Mouse (Mus musculus) embryonic facial prominence, embryonic 12.5 days (tissue): Measurements from ENCODE around the gene Cacng7. TPM values are rescaled to one million over a fixed set of nuclear protein-coding genes. Genes with fewer than 3 reads are reported as not detected.

ENCODE experiments used
- ATAC-seq: fragments of 200-750 bp; cut with Nextera tagmentation; 2 replicates; pipeline ENCODE4 v1.8.0; 2017; ENCODE audit not compliant: insufficient number of reproducible peaks, insufficient read depth, low FRiP score, low TSS enrichment
- H3K27ac ChIP-seq: fragments of 300-500 bp; sonication (generic); 2 replicates; pipeline ENCODE4 v1.5.1; 2016; ENCODE audit warnings: mild to moderate bottlenecking
- H3K27me3 ChIP-seq: fragments of 300-500 bp; sonication (generic); 2 replicates; pipeline ENCODE4 v1.6.1; 2016; ENCODE audit warnings: mild to moderate bottlenecking, moderate library complexity
- H3K36me3 ChIP-seq: fragments of 300-500 bp; sonication (generic); 2 replicates; pipeline ENCODE4 v1.6.1; 2016; ENCODE audit warnings: mild to moderate bottlenecking
- H3K4me1 ChIP-seq: fragments of 300-500 bp; sonication (generic); 2 replicates; pipeline ENCODE4 v1.6.1; 2016
- H3K4me2 ChIP-seq: fragments of 300-500 bp; sonication (generic); replicated peaks from 2 replicates; pipeline ENCODE4 v1.6.1; 2016; ENCODE audit warnings: mild to moderate bottlenecking, moderate library complexity
- H3K4me3 ChIP-seq: fragments of 300-500 bp; sonication (generic); 2 replicates; pipeline ENCODE4 v1.5.1; 2016; ENCODE audit warnings: mild to moderate bottlenecking
- H3K9ac ChIP-seq: fragments of 300-500 bp; sonication (generic); 2 replicates; pipeline ENCODE4 v1.6.1; 2016; ENCODE audit warnings: mild to moderate bottlenecking, moderate library complexity
- H3K9me3 ChIP-seq: fragments of 300-500 bp; sonication (generic); 2 replicates; pipeline ENCODE4 v1.6.1; 2016; ENCODE audit warnings: mild to moderate bottlenecking, moderate library complexity
- WGBS: fragments of 180-500 bp; shearing (Covaris S2); methylation state at CpG from one replicate; pipeline ENCODE4 v1.1.7; 2016; 5-methylcytosine and 5-hydroxymethylcytosine counted together
- polyA plus RNA-seq: library from polyadenylated mRNA; unstranded; fragments of >200 nt; fragmentation: Nextera tagmentation; extraction: Ambion mirVana; gene quantifications from 2 replicates; pipeline ENCODE4 v1.2.1, GENCODE M21; 2016

Gene Cacng7
- polyA plus RNA-seq, 1 experiment from 2014 or later = 3.7 TPM

DNA sequence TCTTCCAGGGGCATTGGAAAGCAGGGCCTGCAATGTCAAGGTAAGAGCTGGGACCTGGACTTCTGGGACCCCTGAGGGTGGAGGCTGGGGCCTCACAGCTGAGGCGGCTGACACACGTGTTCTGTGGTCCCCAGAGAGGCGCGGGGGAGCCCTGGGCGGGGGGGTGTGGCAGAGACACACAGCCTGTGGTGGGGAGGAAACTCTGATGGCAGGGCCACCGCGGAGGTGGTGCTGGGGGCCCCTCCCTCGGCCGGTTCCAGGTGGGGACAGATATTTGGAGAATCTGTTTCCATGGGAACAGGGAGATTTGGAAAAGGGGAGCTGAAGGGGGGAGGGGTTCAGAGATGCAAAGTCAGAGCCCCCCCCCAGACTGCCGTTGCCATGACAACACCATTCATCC lies 28.5 kb upstream of the Cacng7 start:
- ATAC-seq = no peak
- H3K36me3 ChIP-seq = no peaks in the 10 kb centered on the region
- H3K9ac ChIP-seq = no peak overlapping the region
- peaks cover 68% of the 10 kb centered on the region for H3K27me3 ChIP-seq
- peaks cover 13% of the 10 kb centered on the region for H3K4me1 ChIP-seq
- no peaks in the 10 kb centered on the region for H3K9me3 ChIP-seq
- H3K4me2 ChIP-seq = peak overlapping the region; percentile 56
- no peak overlapping the region for H3K4me3 ChIP-seq
- H3K27ac ChIP-seq = no peak overlapping the region
- WGBS = 6% methylated on average over 10 of the region's 10 CpGs

DNA sequence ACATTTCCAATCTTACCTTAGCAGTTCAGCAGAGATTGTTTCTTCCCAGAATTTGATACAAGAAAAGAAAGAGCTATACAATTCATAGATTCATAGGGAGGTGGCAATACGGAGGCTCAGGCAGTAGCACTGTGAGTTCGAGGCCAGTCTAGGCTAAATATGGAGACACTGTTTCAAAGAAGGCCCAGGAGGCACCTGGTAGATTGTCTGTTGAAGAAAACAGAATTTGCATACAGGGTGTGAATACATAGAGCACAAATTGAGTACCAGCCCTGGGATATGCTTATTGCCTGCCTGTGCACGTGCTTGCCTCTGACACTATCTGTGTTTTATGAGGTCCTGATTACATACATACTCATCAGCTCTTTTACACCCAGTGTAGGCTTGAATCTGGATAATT lies 26.4 kb upstream of the Cacng7 start:
- H3K4me2 ChIP-seq = no peak overlapping the region
- H3K27me3 ChIP-seq = peaks cover 52% of the 10 kb centered on the region
- H3K4me3 ChIP-seq = no peak overlapping the region
- no peak overlapping the region for H3K9ac ChIP-seq
- peaks cover 13% of the 10 kb centered on the region for H3K4me1 ChIP-seq
- H3K36me3 ChIP-seq = no peaks in the 10 kb centered on the region
- no peaks in the 10 kb centered on the region for H3K9me3 ChIP-seq
- H3K27ac ChIP-seq = no peak overlapping the region
- 72% methylated on average over 3 of the region's 3 CpGs for WGBS
- ATAC-seq = no peak

DNA sequence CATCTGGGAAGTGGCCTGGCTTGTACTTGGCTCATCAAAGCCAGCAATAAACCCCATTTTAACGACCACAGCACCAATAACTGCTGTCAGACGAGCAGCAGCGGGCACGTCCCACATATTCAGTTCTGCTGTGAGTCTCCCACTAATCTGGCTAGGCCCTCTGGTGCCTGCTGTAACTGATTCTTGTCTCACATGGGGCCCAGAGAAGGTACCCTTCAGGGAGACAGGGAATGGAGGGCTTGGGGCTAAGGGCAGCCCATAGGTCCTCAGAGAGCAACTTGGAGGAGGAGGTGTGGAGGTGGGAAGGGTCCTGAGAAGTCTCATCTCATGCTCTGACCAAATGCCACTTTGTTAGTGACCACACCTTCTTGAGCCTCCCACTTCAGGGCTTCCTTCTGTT lies 24.1 kb upstream of the Cacng7 start:
- H3K4me2 ChIP-seq = no peak overlapping the region
- H3K27ac ChIP-seq = no peak overlapping the region
- H3K4me1 ChIP-seq = peaks cover 10% of the 10 kb centered on the region
- no peaks in the 10 kb centered on the region for H3K36me3 ChIP-seq
- peaks cover 29% of the 10 kb centered on the region for H3K27me3 ChIP-seq
- H3K9me3 ChIP-seq = no peaks in the 10 kb centered on the region
- ATAC-seq = no peak
- 72% methylated on average over 4 of the region's 4 CpGs for WGBS
- no peak overlapping the region for H3K9ac ChIP-seq
- H3K4me3 ChIP-seq = no peak overlapping the region

DNA sequence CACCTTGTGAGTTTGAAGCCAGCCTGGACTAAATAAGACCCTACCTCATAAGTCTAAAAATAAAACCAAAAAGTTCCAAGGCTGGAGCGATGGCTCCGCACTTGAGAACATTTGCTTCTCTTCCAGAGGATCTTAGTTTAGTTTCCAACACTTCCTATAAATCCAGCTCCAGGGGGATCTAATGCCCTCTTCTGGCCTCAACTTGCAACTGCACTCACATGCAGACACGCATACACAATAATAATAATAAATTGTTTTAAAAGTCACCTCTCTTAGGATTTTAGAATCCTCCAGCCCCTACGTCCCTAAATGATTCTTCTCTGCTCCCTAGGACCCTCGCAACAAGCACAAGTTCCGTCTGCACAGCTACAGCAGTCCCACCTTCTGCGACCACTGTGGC lies 22.5 kb upstream of the Cacng7 start:
- ATAC-seq = no peak
- H3K9me3 ChIP-seq = no peaks in the 10 kb centered on the region
- no peak overlapping the region for H3K27ac ChIP-seq
- H3K9ac ChIP-seq = no peak overlapping the region
- peaks cover 13% of the 10 kb centered on the region for H3K27me3 ChIP-seq
- H3K4me1 ChIP-seq = no peaks in the 10 kb centered on the region
- no peak overlapping the region for H3K4me3 ChIP-seq
- no peak overlapping the region for H3K4me2 ChIP-seq
- no peaks in the 10 kb centered on the region for H3K36me3 ChIP-seq
- WGBS = 95% methylated on average over 7 of the region's 7 CpGs

DNA sequence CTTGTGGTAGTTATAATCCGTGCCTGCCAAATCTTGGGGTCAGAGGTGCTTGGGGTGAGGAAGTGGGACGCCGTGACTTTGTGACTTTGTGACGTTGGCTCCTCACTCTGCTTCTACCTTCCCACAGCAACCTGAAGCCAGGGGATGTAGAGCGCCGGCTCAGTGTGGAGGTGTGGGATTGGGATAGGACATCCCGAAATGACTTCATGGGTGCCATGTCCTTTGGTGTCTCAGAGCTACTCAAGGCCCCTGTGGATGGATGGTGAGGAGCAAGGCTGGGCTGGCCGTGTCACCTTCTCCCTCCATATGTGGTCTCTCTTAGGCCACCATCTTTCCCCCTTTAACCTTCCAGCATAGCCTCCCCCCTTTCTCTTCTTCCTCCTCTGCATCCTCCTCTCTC lies 19.2 kb upstream of the Cacng7 start:
- Histone ChIP-seq H3K4me3 (no peak overlapping the region), H3K27me3 (no peaks in the 10 kb centered on the region), H3K9me3 (no peaks in the 10 kb centered on the region), H3K27ac (no peak overlapping the region), H3K36me3 (no peaks in the 10 kb centered on the region), H3K4me2 (no peak overlapping the region), H3K9ac (no peak overlapping the region), H3K4me1 (peaks cover 6% of the 10 kb centered on the region; the same call in 1 of the 2 replicates)
- ATAC-seq = no peak
- WGBS = 86% methylated on average over 8 of the region's 8 CpGs

DNA sequence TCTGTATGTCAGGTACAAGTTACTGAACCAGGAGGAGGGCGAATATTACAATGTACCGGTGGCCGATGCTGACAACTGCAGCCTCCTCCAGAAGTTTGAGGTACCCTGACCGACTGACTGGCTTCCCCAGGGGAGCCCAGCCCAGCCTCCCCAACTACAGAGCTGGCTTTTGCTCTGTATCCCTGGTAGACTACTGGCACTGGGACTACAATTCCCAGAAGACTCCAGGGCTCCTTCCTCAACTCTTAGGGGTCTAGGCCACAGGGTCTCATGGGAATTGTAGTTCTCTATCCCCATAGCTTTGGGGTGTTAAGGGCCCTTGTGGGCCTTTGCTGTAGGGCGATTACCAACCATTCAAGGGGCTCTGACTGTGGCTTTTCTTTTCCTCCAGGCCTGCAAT lies 18.6 kb upstream of the Cacng7 start:
- Histone ChIP-seq H3K9me3 (no peaks in the 10 kb centered on the region), H3K4me1 (peaks cover 6% of the 10 kb centered on the region; the same call in 1 of the 2 replicates), H3K27ac (no peak overlapping the region), H3K9ac (no peak overlapping the region), H3K4me3 (no peak overlapping the region), H3K4me2 (no peak overlapping the region), H3K36me3 (no peaks in the 10 kb centered on the region), H3K27me3 (no peaks in the 10 kb centered on the region)
- peak; percentile 74; the same call in 1 of the 2 replicates for ATAC-seq
- 61% methylated on average over 5 of the region's 5 CpGs for WGBS

DNA sequence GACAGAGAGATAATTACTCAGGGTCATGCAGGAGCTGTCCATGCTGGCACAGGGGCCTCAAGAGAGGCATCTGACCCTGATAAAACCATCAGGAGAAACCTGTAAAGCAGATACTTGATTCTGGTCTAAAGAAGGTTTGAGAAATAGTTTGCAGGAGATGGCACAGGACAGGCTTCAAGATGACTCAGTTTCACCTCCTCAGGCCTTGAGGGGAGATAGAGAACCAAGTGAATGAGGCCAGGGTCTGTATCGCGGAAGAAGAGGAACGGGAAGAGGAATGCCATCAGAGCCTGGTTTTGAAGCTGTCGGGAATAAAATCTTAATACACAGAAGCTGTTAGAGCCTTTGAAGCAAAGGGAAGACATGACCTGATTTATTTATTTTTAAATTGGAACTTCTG lies 15.1 kb upstream of the Cacng7 start:
- WGBS = 29% methylated on average over 4 of the region's 4 CpGs
- no peaks in the 10 kb centered on the region for H3K36me3 ChIP-seq
- no peak overlapping the region for H3K27ac ChIP-seq
- no peaks in the 10 kb centered on the region for H3K9me3 ChIP-seq
- no peak overlapping the region for H3K4me2 ChIP-seq
- H3K9ac ChIP-seq = no peak overlapping the region
- no peak overlapping the region for H3K4me3 ChIP-seq
- H3K4me1 ChIP-seq = peaks cover 6% of the 10 kb centered on the region; the same call in 1 of the 2 replicates
- ATAC-seq = no peak
- no peaks in the 10 kb centered on the region for H3K27me3 ChIP-seq

DNA sequence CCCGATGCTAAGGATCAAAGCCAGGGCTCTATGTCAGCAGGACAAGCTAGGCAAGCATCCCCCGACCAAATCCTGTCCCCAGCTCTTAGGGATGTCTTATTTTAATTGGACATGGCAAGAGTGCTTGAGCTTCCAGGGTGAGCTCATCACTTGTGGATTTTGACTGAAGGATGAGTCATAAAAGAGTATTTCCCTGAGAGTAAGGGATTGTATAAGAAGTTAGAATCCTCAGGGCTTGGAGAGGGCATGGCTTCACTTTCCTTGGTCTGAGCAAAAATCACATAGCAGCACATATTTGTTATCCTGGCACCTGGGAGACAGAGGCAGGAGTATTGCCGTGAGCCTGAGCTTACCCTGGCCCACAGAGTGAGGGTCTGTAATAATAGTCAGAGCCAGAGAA lies 11.9 kb upstream of the Cacng7 start:
- no peak overlapping the region for H3K9ac ChIP-seq
- peaks cover 6% of the 10 kb centered on the region; the same call in 1 of the 2 replicates for H3K4me1 ChIP-seq
- H3K36me3 ChIP-seq = no peaks in the 10 kb centered on the region
- no peak for ATAC-seq
- 61% methylated on average over 3 of the region's 3 CpGs for WGBS
- H3K9me3 ChIP-seq = no peaks in the 10 kb centered on the region
- no peaks in the 10 kb centered on the region for H3K27me3 ChIP-seq
- H3K4me3 ChIP-seq = no peak overlapping the region
- no peak overlapping the region for H3K27ac ChIP-seq
- H3K4me2 ChIP-seq = no peak overlapping the region

DNA sequence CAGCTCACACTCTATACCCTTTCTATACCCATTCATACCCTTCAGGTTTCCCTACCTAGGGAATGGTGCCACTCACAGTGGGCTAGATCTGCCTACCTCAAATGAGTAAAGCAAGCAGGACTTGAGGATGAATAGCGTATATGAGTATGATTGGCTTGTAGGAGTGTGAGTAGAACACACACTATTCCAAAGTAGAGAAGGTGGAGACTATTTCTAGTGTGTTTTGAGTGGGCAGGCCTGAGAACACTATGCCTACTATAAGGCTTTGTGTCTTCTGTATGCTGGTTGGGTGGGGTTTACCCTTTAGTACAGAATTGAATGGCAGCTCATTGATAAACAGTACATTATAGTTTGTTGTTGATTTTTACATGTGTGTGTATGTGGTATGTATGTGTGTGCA lies 8.9 kb upstream of the Cacng7 start:
- Histone ChIP-seq H3K36me3 (no peaks in the 10 kb centered on the region), H3K4me3 (no peak overlapping the region), H3K4me2 (no peak overlapping the region), H3K9me3 (no peaks in the 10 kb centered on the region), H3K9ac (no peak overlapping the region), H3K4me1 (no peaks in the 10 kb centered on the region), H3K27me3 (no peaks in the 10 kb centered on the region), H3K27ac (no peak overlapping the region)
- no peak for ATAC-seq
- WGBS = 92% methylated on average over 1 of the region's 1 CpGs

DNA sequence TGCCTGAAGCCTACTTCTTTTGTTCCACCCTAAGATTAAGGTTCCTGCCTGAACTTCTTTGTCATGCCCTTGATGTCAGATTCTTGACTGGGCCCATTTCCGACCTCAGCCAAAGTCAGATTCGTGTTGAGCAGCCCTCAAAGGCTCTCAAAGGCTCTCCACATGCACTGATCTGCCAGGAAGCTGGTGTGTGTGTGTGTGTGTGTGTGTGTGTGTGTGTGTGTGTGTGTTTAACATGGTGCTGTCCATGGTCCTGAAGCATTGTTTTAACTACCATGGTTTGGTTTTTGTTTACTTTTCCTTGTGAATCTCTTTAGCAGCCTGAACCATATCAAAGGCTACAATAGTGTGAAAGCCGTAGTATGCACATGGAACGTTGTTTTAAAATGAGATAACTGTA lies 4.8 kb upstream of the Cacng7 start:
- 66% methylated on average over 4 of the region's 4 CpGs for WGBS

DNA sequence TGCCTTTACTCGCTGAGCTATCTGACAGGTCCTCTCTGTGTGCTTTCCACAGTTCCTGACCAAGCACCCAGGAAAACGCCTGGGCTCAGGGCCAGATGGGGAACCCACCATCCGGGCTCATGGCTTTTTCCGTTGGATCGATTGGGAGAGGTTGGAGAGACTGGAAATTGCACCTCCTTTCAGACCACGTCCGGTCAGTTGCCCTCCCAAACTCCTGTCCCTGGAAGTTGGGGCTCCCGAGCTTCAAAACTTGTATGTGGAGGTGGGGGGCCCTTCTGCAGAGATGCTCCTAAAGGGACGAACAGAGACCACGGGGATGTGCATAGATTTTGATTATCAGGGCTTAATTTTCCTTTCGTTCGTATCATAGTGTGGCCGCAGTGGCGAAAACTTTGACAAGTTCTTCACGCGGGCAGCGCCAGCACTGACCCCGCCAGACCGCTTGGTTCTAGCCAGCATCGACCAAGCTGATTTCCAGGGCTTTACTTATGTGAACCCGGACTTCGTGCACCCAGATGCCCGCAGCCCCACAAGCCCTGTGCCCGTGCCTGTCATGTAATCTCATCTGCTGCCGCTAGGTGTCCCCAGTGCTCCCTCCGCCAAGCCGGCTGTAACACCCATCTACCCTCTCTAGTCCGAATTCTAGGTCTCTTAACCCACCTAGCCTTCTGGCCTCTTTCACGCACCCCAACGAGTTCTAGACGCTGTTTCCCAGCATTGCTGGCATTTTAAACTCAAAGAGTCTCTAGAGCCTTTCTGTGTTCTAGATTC lies 2.8 kb upstream of the Cacng7 start:
- WGBS = 20% methylated on average over 31 of the region's 31 CpGs
- no peak for ATAC-seq
- no peak overlapping the region for H3K4me3 ChIP-seq
- no peaks in the 10 kb centered on the region for H3K36me3 ChIP-seq
- no peak overlapping the region for H3K27ac ChIP-seq
- H3K9me3 ChIP-seq = no peaks in the 10 kb centered on the region
- H3K9ac ChIP-seq = no peak overlapping the region
- no peaks in the 10 kb centered on the region for H3K27me3 ChIP-seq
- peak overlapping the region; percentile 23; the same call in 1 of the 2 replicates for H3K4me2 ChIP-seq
- peaks cover 13% of the 10 kb centered on the region; the same call in 1 of the 2 replicates for H3K4me1 ChIP-seq

More for the DNA sequence above, 4.8 kb upstream of the Cacng7 start:
- no peaks in the 10 kb centered on the region for H3K27me3 ChIP-seq
- H3K4me3 ChIP-seq = no peak overlapping the region
- H3K27ac ChIP-seq = no peak overlapping the region
- ATAC-seq = no peak
- peaks cover 5% of the 10 kb centered on the region; the same call in 1 of the 2 replicates for H3K4me1 ChIP-seq
- no peaks in the 10 kb centered on the region for H3K9me3 ChIP-seq
- H3K9ac ChIP-seq = no peak overlapping the region
- no peaks in the 10 kb centered on the region for H3K36me3 ChIP-seq
- no peak overlapping the region for H3K4me2 ChIP-seq

DNA sequence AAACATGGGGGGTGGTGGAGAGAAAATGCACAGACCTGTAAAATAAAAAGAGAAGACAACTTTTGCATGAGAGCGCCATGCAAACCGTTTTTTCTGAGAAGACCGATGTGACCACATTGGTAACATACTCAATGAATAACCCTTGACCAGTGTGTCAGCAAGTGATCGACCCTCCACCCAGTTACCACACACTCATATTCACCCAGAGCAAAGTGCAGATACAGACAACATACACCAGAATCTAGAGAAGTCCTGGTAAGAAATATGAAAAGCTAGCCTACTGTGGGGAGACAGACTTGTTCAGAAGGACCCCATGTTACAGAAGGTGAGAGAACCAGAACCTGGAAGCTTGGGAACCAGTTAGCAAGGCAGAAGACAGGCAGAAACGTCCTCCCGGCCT lies 1.6 kb upstream of the Cacng7 start:
- Histone ChIP-seq H3K9ac (no peak overlapping the region), H3K27ac (peak overlapping the region; percentile 92), H3K27me3 (no peaks in the 10 kb centered on the region), H3K36me3 (no peaks in the 10 kb centered on the region), H3K4me1 (peaks cover 13% of the 10 kb centered on the region; the same call in 1 of the 2 replicates), H3K4me2 (peak overlapping the region; percentile 70), H3K9me3 (no peaks in the 10 kb centered on the region), H3K4me3 (peak overlapping the region; percentile 63; the same call in 1 of the 2 replicates)
- WGBS = 51% methylated on average over 6 of the region's 6 CpGs
- peak; percentile 13; the same call in 1 of the 2 replicates for ATAC-seq
